Mouse (Mus musculus) intestine, embryonic 16.5 days (tissue): ENCODE measurements around the gene Cplx3. TPM values are rescaled to one million over a fixed set of nuclear protein-coding genes. Genes with fewer than 3 reads are reported as not detected.
A peak's percentile ranks its signal among the peaks of the same experiment; 100 is the strongest.

ENCODE experiments used
- ATAC-seq: fragments of 200-750 bp; cut with Nextera tagmentation; 2 replicates; pipeline ENCODE4 v1.8.0; 2017; ENCODE audit warnings: moderate TSS enrichment, moderate library complexity
- H3K27ac ChIP-seq: fragments of 300-500 bp; sonication (generic); 2 replicates; pipeline ENCODE4 v1.5.1; 2014; ENCODE audit warnings: mild to moderate bottlenecking, low read length
- H3K27me3 ChIP-seq: fragments of 300-500 bp; sonication (generic); replicated peaks from 2 replicates; pipeline ENCODE4 v1.6.1; 2014; ENCODE audit warnings: low read length, control low read depth, mixed read lengths; ENCODE audit not compliant: control insufficient read depth, insufficient read depth
- H3K36me3 ChIP-seq: fragments of 300-500 bp; sonication (generic); 2 replicates; pipeline ENCODE4 v1.6.1; 2014; ENCODE audit warnings: low read length, control low read depth; ENCODE audit not compliant: control insufficient read depth, insufficient read depth
- H3K4me1 ChIP-seq: fragments of 300-500 bp; sonication (generic); 2 replicates; pipeline ENCODE4 v1.6.1; 2014; ENCODE audit warnings: low read length, control low read depth, mixed read lengths; ENCODE audit not compliant: control insufficient read depth, insufficient read depth
- H3K4me2 ChIP-seq: fragments of 300-500 bp; sonication (generic); 2 replicates; pipeline ENCODE4 v1.6.1; 2014; ENCODE audit warnings: low read depth, low read length, control low read depth
- H3K4me3 ChIP-seq: fragments of 300-500 bp; sonication (generic); 2 replicates; pipeline ENCODE4 v1.5.1; 2014; ENCODE audit warnings: mild to moderate bottlenecking, low read length
- H3K9ac ChIP-seq: fragments of 300-500 bp; sonication (generic); 2 replicates; pipeline ENCODE4 v1.6.1; 2014; ENCODE audit warnings: low read depth, low read length
- H3K9me3 ChIP-seq: fragments of 300-500 bp; sonication (generic); 2 replicates; pipeline ENCODE4 v1.6.1; 2016; ENCODE audit warnings: low read length, control low read depth; ENCODE audit not compliant: control insufficient read depth
- WGBS: fragments of 180-500 bp; shearing (Covaris S2); extraction: QIAGEN DNeasy Blood & Tissue Kit; methylation state at CpG from one replicate; pipeline ENCODE4 v1.1.7; 2014; 5-methylcytosine and 5-hydroxymethylcytosine counted together
- polyA plus RNA-seq: library from polyadenylated mRNA; unstranded; fragments of >200 nt; fragmentation: Nextera tagmentation; extraction: Ambion mirVana; gene quantifications from 2 replicates; pipeline ENCODE4 v1.2.1, GENCODE M21; 2015

The Cplx3 gene
- polyA plus RNA-seq, 1 experiment from 2014 or later = not detected

- no peak overlapping the region for H3K4me2 ChIP-seq
- 0 out of 2 replicates have a peak, but pooled peaks cover 4% of the 10 kb centered on the region for H3K36me3 ChIP-seq
- H3K9me3 ChIP-seq = no peaks in the 10 kb centered on the region
- H3K27ac ChIP-seq = no peak overlapping the region
- H3K4me3 ChIP-seq = no peak overlapping the region
- no peak for ATAC-seq
- H3K9ac ChIP-seq = no peak overlapping the region
- 95% methylated on average over 6 of the region's 6 CpGs for WGBS
- H3K27me3 ChIP-seq = no peaks in the 10 kb centered on the region
- peaks cover 26% of the 10 kb centered on the region for H3K4me1 ChIP-seq
Observed at GRCm38 (mm10) chr9:57568500-57568899, 37.6 kb downstream of the Cplx3 start.

GRCm38 (mm10) chr9:57566846-57567245 is 39.2 kb downstream of the Cplx3 start:
- Histone ChIP-seq H3K36me3 (0 out of 2 replicates have a peak, but pooled peaks cover 4% of the 10 kb centered on the region), H3K4me2 (no peak overlapping the region), H3K4me1 (peaks cover 42% of the 10 kb centered on the region), H3K9me3 (no peaks in the 10 kb centered on the region), H3K27me3 (no peaks in the 10 kb centered on the region), H3K9ac (no peak overlapping the region), H3K27ac (no peak overlapping the region), H3K4me3 (no peak overlapping the region)
- 52% methylated on average over 8 of the region's 8 CpGs for WGBS
- ATAC-seq = peak; percentile 36; the same call in 1 of the 2 replicates

GRCm38 (mm10) chr9:57565741-57566221 is 40.3 kb downstream of the Cplx3 start:
- no peak overlapping the region for H3K4me2 ChIP-seq
- H3K36me3 ChIP-seq = 0 out of 2 replicates have a peak, but pooled peaks cover 4% of the 10 kb centered on the region
- H3K4me3 ChIP-seq = no peak overlapping the region
- H3K27me3 ChIP-seq = no peaks in the 10 kb centered on the region
- WGBS = 25% methylated on average over 10 of the region's 10 CpGs
- H3K9me3 ChIP-seq = no peaks in the 10 kb centered on the region
- H3K4me1 ChIP-seq = peaks cover 46% of the 10 kb centered on the region
- no peak for ATAC-seq
- no peak overlapping the region; the same call in 1 of the 2 replicates for H3K9ac ChIP-seq
- peak overlapping the region; percentile 36; the same call in 1 of the 2 replicates for H3K27ac ChIP-seq

GRCm38 (mm10) chr9:57564609-57565008 is 41.5 kb downstream of the Cplx3 start:
- Histone ChIP-seq H3K9me3 (no peaks in the 10 kb centered on the region), H3K36me3 (0 out of 2 replicates have a peak, but pooled peaks cover 4% of the 10 kb centered on the region), H3K4me2 (no peak overlapping the region), H3K4me3 (no peak overlapping the region), H3K27me3 (no peaks in the 10 kb centered on the region), H3K27ac (no peak overlapping the region), H3K9ac (no peak overlapping the region), H3K4me1 (peaks cover 50% of the 10 kb centered on the region)
- no peak for ATAC-seq
- WGBS = 90% methylated on average over 6 of the region's 6 CpGs

- Histone ChIP-seq H3K4me1 (peaks cover 50% of the 10 kb centered on the region), H3K27me3 (no peaks in the 10 kb centered on the region), H3K36me3 (0 out of 2 replicates have a peak, but pooled peaks cover 2% of the 10 kb centered on the region), H3K9me3 (no peaks in the 10 kb centered on the region), H3K4me3 (peak overlapping the region; percentile 16; the same call in 1 of the 2 replicates), H3K27ac (peak overlapping the region; percentile 82), H3K4me2 (peak overlapping the region; percentile 64), H3K9ac (peak overlapping the region; percentile 44; the same call in 1 of the 2 replicates)
- peak; percentile 58 for ATAC-seq
- 28% methylated on average over 4 of the region's 4 CpGs for WGBS
Observed at GRCm38 (mm10) chr9:57562896-57563372, 43.1 kb downstream of the Cplx3 start.

GRCm38 (mm10) chr9:57561711-57562099 is 44.4 kb downstream of the Cplx3 start:
- H3K4me3 ChIP-seq = peak overlapping the region; percentile 55
- ATAC-seq = no peak
- H3K4me1 ChIP-seq = peaks cover 44% of the 10 kb centered on the region
- peak overlapping the region; percentile 21 for H3K9ac ChIP-seq
- peak overlapping the region; percentile 64 for H3K4me2 ChIP-seq
- H3K27ac ChIP-seq = peak overlapping the region; percentile 40
- no peaks in the 10 kb centered on the region for H3K36me3 ChIP-seq
- H3K27me3 ChIP-seq = no peaks in the 10 kb centered on the region
- H3K9me3 ChIP-seq = no peaks in the 10 kb centered on the region
- WGBS = 68% methylated on average over 13 of the region's 13 CpGs

- Histone ChIP-seq H3K36me3 (no peaks in the 10 kb centered on the region), H3K4me3 (peak within 1 kb of the TSS; percentile 55), H3K9ac (peak within 1 kb of the TSS; percentile 66), H3K9me3 (no peaks in the 10 kb centered on the region), H3K27me3 (no peaks in the 10 kb centered on the region), H3K4me1 (peaks cover 39% of the 10 kb centered on the region), H3K4me2 (peak within 1 kb of the TSS; percentile 64), H3K27ac (peak within 1 kb of the TSS; percentile 40)
- WGBS = under 1% methylated on average over 37 of the region's 37 CpGs
- peak; percentile 99 for ATAC-seq
Observed at GRCm38 (mm10) chr9:57560861-57561710, 45.0 kb downstream of the Cplx3 start, which contains the start of gene Scamp2. TSS of gene Scamp2 (plus strand) at chr9:57560943.

- WGBS = 22% methylated on average over 7 of the region's 7 CpGs
- no peak for ATAC-seq
- peak overlapping the region; percentile 53 for H3K4me2 ChIP-seq
- no peaks in the 10 kb centered on the region for H3K36me3 ChIP-seq
- H3K9me3 ChIP-seq = no peaks in the 10 kb centered on the region
- peaks cover 30% of the 10 kb centered on the region for H3K4me1 ChIP-seq
- H3K27ac ChIP-seq = no peak overlapping the region
- peak overlapping the region; percentile 55 for H3K4me3 ChIP-seq
- no peaks in the 10 kb centered on the region for H3K27me3 ChIP-seq
- H3K9ac ChIP-seq = peak overlapping the region; percentile 66
Observed at GRCm38 (mm10) chr9:57560263-57560662, 45.8 kb downstream of the Cplx3 start.

- no peak for ATAC-seq
- Histone ChIP-seq H3K4me2 (no peak overlapping the region), H3K27me3 (no peaks in the 10 kb centered on the region), H3K36me3 (no peaks in the 10 kb centered on the region), H3K4me3 (no peak overlapping the region), H3K9me3 (no peaks in the 10 kb centered on the region), H3K27ac (no peak overlapping the region), H3K4me1 (peaks cover 27% of the 10 kb centered on the region), H3K9ac (no peak overlapping the region)
- 70% methylated on average over 2 of the region's 2 CpGs for WGBS
Observed at GRCm38 (mm10) chr9:57559568-57559967, 46.5 kb downstream of the Cplx3 start.
